Mouse (Mus musculus): ENCODE measurements at regions not wholly inside any gene's neighbourhood (a gene's known extent, or its start where the extent isn't known, plus 50 kb on each side); places are given as distances from the start of the nearest gene placed in this dataset.

GRCm38 (mm10) chr7:138616468-138616867 is 218.9 kb upstream of the Tcerg1l start:
- Histone ChIP-seq H3K27me3 (ENCODE audit: control insufficient read depth, insufficient read depth, low read depth, low read length) (no peaks in the 10 kb centered on the region), H3K4me2 (ENCODE audit: low read depth, low read length) (no peak overlapping the region), H3K9ac (ENCODE audit: low read depth, low read length) (no peak overlapping the region), H3K4me1 (ENCODE audit: control insufficient read depth, low read depth, low read length) (no peaks in the 10 kb centered on the region), H3K27ac (ENCODE audit: low read length) (no peak overlapping the region), H3K36me3 (ENCODE audit: control insufficient read depth, insufficient read depth) (no peaks in the 10 kb centered on the region), H3K9me3 (replicated peaks; ENCODE audit: control insufficient read depth, low read length) (no peaks in the 10 kb centered on the region), H3K4me3 (ENCODE audit: low read depth, low read length) (no peak overlapping the region)
- no peak for ATAC-seq (ENCODE audit: low read depth)
- WGBS (ENCODE audit: insufficient replicate concordance), result 46% methylated on average over 2 of the region's 2 CpGs

- Histone ChIP-seq H3K4me3 (ENCODE audit: low read depth, low read length) (no peak overlapping the region), H3K4me1 (ENCODE audit: control insufficient read depth, low read depth, low read length) (no peaks in the 10 kb centered on the region), H3K4me2 (ENCODE audit: low read depth, low read length) (no peak overlapping the region), H3K27ac (ENCODE audit: low read length) (no peak overlapping the region), H3K36me3 (ENCODE audit: control insufficient read depth, insufficient read depth) (no peaks in the 10 kb centered on the region), H3K9me3 (replicated peaks; ENCODE audit: control insufficient read depth, low read length) (no peaks in the 10 kb centered on the region), H3K9ac (ENCODE audit: low read depth, low read length) (no peak overlapping the region), H3K27me3 (ENCODE audit: control insufficient read depth, insufficient read depth, low read depth, low read length) (no peaks in the 10 kb centered on the region)
- WGBS (ENCODE audit: insufficient replicate concordance), result 69% methylated on average over 3 of the region's 3 CpGs
- no peak for ATAC-seq (ENCODE audit: low read depth)
Observed at GRCm38 (mm10) chr7:138609605-138610004, 212.1 kb upstream of the Tcerg1l start.

GRCm38 (mm10) chr7:138609124-138609523 is 211.6 kb upstream of the Tcerg1l start:
- Histone ChIP-seq H3K27me3 (ENCODE audit: control insufficient read depth, insufficient read depth, low read depth, low read length) (no peaks in the 10 kb centered on the region), H3K4me2 (ENCODE audit: low read depth, low read length) (no peak overlapping the region), H3K9me3 (replicated peaks; ENCODE audit: control insufficient read depth, low read length) (no peaks in the 10 kb centered on the region), H3K9ac (ENCODE audit: low read depth, low read length) (no peak overlapping the region), H3K27ac (ENCODE audit: low read length) (no peak overlapping the region), H3K4me1 (ENCODE audit: control insufficient read depth, low read depth, low read length) (no peaks in the 10 kb centered on the region), H3K4me3 (ENCODE audit: low read depth, low read length) (no peak overlapping the region), H3K36me3 (ENCODE audit: control insufficient read depth, insufficient read depth) (no peaks in the 10 kb centered on the region)
- WGBS (ENCODE audit: insufficient replicate concordance), result 62% methylated on average over 4 of the region's 4 CpGs
- ATAC-seq (ENCODE audit: low read depth), result no peak

GRCm38 (mm10) chr7:138606363-138606964 is 208.9 kb upstream of the Tcerg1l start:
- 56% methylated on average over 11 of the region's 11 CpGs for WGBS (ENCODE audit: insufficient replicate concordance)
- H3K27me3 ChIP-seq (ENCODE audit: control insufficient read depth, insufficient read depth, low read depth, low read length), result no peaks in the 10 kb centered on the region
- H3K4me2 ChIP-seq (ENCODE audit: low read depth, low read length), result no peak overlapping the region
- no peak overlapping the region for H3K9ac ChIP-seq (ENCODE audit: low read depth, low read length)
- H3K4me3 ChIP-seq (ENCODE audit: low read depth, low read length), result no peak overlapping the region
- no peaks in the 10 kb centered on the region for H3K36me3 ChIP-seq (ENCODE audit: control insufficient read depth, insufficient read depth)
- no peak overlapping the region for H3K27ac ChIP-seq (ENCODE audit: low read length)
- H3K4me1 ChIP-seq (ENCODE audit: control insufficient read depth, low read depth, low read length), result no peaks in the 10 kb centered on the region
- no peaks in the 10 kb centered on the region for H3K9me3 ChIP-seq (replicated peaks; ENCODE audit: control insufficient read depth, low read length)
- ATAC-seq (ENCODE audit: low read depth), result no peak

- Histone ChIP-seq H3K4me1 (ENCODE audit: control insufficient read depth, low read depth, low read length) (no peaks in the 10 kb centered on the region), H3K9ac (ENCODE audit: low read depth, low read length) (no peak overlapping the region), H3K4me2 (ENCODE audit: low read depth, low read length) (no peak overlapping the region), H3K27me3 (ENCODE audit: control insufficient read depth, insufficient read depth, low read depth, low read length) (no peaks in the 10 kb centered on the region), H3K4me3 (ENCODE audit: low read depth, low read length) (no peak overlapping the region), H3K36me3 (ENCODE audit: control insufficient read depth, insufficient read depth) (no peaks in the 10 kb centered on the region), H3K27ac (ENCODE audit: low read length) (no peak overlapping the region), H3K9me3 (replicated peaks; ENCODE audit: control insufficient read depth, low read length) (no peaks in the 10 kb centered on the region)
- ATAC-seq (ENCODE audit: low read depth), result no peak
Observed at GRCm38 (mm10) chr7:138605923-138606322, 208.4 kb upstream of the Tcerg1l start.

GRCm38 (mm10) chr7:138601749-138602148 is 204.2 kb upstream of the Tcerg1l start:
- no peak for ATAC-seq (ENCODE audit: low read depth)

GRCm38 (mm10) chr7:138593344-138593743 is 195.8 kb upstream of the Tcerg1l start:
- Histone ChIP-seq H3K36me3 (ENCODE audit: control insufficient read depth, insufficient read depth) (no peaks in the 10 kb centered on the region), H3K27ac (ENCODE audit: low read length) (no peak overlapping the region), H3K4me1 (ENCODE audit: control insufficient read depth, low read depth, low read length) (no peaks in the 10 kb centered on the region), H3K4me3 (ENCODE audit: low read depth, low read length) (no peak overlapping the region), H3K27me3 (ENCODE audit: control insufficient read depth, insufficient read depth, low read depth, low read length) (no peaks in the 10 kb centered on the region), H3K9ac (ENCODE audit: low read depth, low read length) (no peak overlapping the region), H3K9me3 (replicated peaks; ENCODE audit: control insufficient read depth, low read length) (no peaks in the 10 kb centered on the region), H3K4me2 (ENCODE audit: low read depth, low read length) (no peak overlapping the region)
- WGBS (ENCODE audit: insufficient replicate concordance), result 63% methylated on average over 2 of the region's 2 CpGs
- no peak for ATAC-seq (ENCODE audit: low read depth)

More at GRCm38 (mm10) chr7:138601749-138602148, 204.2 kb upstream of the Tcerg1l start:
- 53% methylated on average over 4 of the region's 4 CpGs for WGBS (ENCODE audit: insufficient replicate concordance)
- no peaks in the 10 kb centered on the region for H3K36me3 ChIP-seq (ENCODE audit: control insufficient read depth, insufficient read depth)
- no peaks in the 10 kb centered on the region for H3K9me3 ChIP-seq (replicated peaks; ENCODE audit: control insufficient read depth, low read length)
- no peak overlapping the region for H3K9ac ChIP-seq (ENCODE audit: low read depth, low read length)
- H3K4me3 ChIP-seq (ENCODE audit: low read depth, low read length), result no peak overlapping the region
- H3K27me3 ChIP-seq (ENCODE audit: control insufficient read depth, insufficient read depth, low read depth, low read length), result no peaks in the 10 kb centered on the region
- H3K4me1 ChIP-seq (ENCODE audit: control insufficient read depth, low read depth, low read length), result no peaks in the 10 kb centered on the region
- H3K27ac ChIP-seq (ENCODE audit: low read length), result no peak overlapping the region
- no peak overlapping the region for H3K4me2 ChIP-seq (ENCODE audit: low read depth, low read length)

GRCm38 (mm10) chr7:138567352-138567751 is 169.8 kb upstream of the Tcerg1l start:
- ATAC-seq (ENCODE audit: low read depth), result no peak
- H3K27me3 ChIP-seq (ENCODE audit: control insufficient read depth, insufficient read depth, low read depth, low read length), result no peaks in the 10 kb centered on the region
- 54% methylated on average over 3 of the region's 3 CpGs for WGBS (ENCODE audit: insufficient replicate concordance)
- H3K4me1 ChIP-seq (ENCODE audit: control insufficient read depth, low read depth, low read length), result no peaks in the 10 kb centered on the region
- H3K27ac ChIP-seq (ENCODE audit: low read length), result no peak overlapping the region
- no peak overlapping the region for H3K4me2 ChIP-seq (ENCODE audit: low read depth, low read length)
- no peak overlapping the region for H3K9ac ChIP-seq (ENCODE audit: low read depth, low read length)
- H3K36me3 ChIP-seq (ENCODE audit: control insufficient read depth, insufficient read depth), result no peaks in the 10 kb centered on the region
- H3K4me3 ChIP-seq (ENCODE audit: low read depth, low read length), result no peak overlapping the region
- no peaks in the 10 kb centered on the region for H3K9me3 ChIP-seq (replicated peaks; ENCODE audit: control insufficient read depth, low read length)

- H3K4me3 ChIP-seq (ENCODE audit: low read depth, low read length), result no peak overlapping the region
- no peak overlapping the region for H3K4me2 ChIP-seq (ENCODE audit: low read depth, low read length)
- H3K27ac ChIP-seq (ENCODE audit: low read length), result no peak overlapping the region
- H3K36me3 ChIP-seq (ENCODE audit: control insufficient read depth, insufficient read depth), result no peaks in the 10 kb centered on the region
- no peaks in the 10 kb centered on the region for H3K9me3 ChIP-seq (replicated peaks; ENCODE audit: control insufficient read depth, low read length)
- H3K27me3 ChIP-seq (ENCODE audit: control insufficient read depth, insufficient read depth, low read depth, low read length), result no peaks in the 10 kb centered on the region
- H3K4me1 ChIP-seq (ENCODE audit: control insufficient read depth, low read depth, low read length), result no peaks in the 10 kb centered on the region
- H3K9ac ChIP-seq (ENCODE audit: low read depth, low read length), result no peak overlapping the region
- no peak for ATAC-seq (ENCODE audit: low read depth)
- WGBS (ENCODE audit: insufficient replicate concordance), result 60% methylated on average over 10 of the region's 10 CpGs
Observed at GRCm38 (mm10) chr7:138551629-138552028, 154.1 kb upstream of the Tcerg1l start.
